Mouse (Mus musculus) CH12.LX (cell line): ENCODE measurements around the gene Pfdn4. TPM values are rescaled to one million over a fixed set of nuclear protein-coding genes. Genes with fewer than 3 reads are reported as not detected.

Experiments
- DNase-seq: peaks from one replicate; pipeline ENCODE4 v3.0.0-alpha.2; 2013; ENCODE audit errors: extremely low read depth
- H3K27ac ChIP-seq: 2 replicates; pipeline ENCODE4 v1.5.1; 2012; ENCODE audit warnings: low read depth, mild to moderate bottlenecking, control low read depth, moderate library complexity; ENCODE audit not compliant: insufficient read depth
- H3K27me3 ChIP-seq: replicated peaks from 2 replicates; pipeline ENCODE3; 2012; ENCODE audit warnings: inconsistent platforms
- H3K36me3 ChIP-seq, 2 experiments: replicated peaks in 1 of 2; 2 replicates each; pipeline versions ENCODE3 to v1.6.1; 2012; ENCODE audit warnings: inconsistent platforms in 1 of 2, low read length in 1 of 2, mild to moderate bottlenecking in 1 of 2, mixed read lengths in 1 of 2, moderate library complexity in 1 of 2; ENCODE audit not compliant: control insufficient read depth in 1 of 2, insufficient read depth in 1 of 2
- H3K4me1 ChIP-seq, 2 experiments: 2 replicates each; pipeline ENCODE4 v1.6.1; 2012; ENCODE audit warnings: inconsistent platforms in 1 of 2, moderate library complexity in 1 of 2; ENCODE audit not compliant: insufficient read depth in 2 of 2, control insufficient read depth in 1 of 2
- H3K4me2 ChIP-seq: 2 replicates; pipeline ENCODE4 v1.6.1; 2012; ENCODE audit warnings: low read depth, mild to moderate bottlenecking, control low read depth; ENCODE audit not compliant: poor library complexity, insufficient read depth, severe bottlenecking
- H3K4me3 ChIP-seq, 3 experiments: fragments of 150-350 bp in 1 of 3; sonication (generic) in 1 of 3; replicated peaks in 1 of 3; 2 replicates each; pipeline versions ENCODE3 to v1.5.1; 2011 to 2012; ENCODE audit warnings: low read depth in 2 of 3, low read length in 2 of 3, mild to moderate bottlenecking in 2 of 3, moderate library complexity in 2 of 3, control low read depth in 1 of 3, improper control_type of control experiment in 1 of 3, inconsistent platforms in 1 of 3, mixed read lengths in 1 of 3; ENCODE audit not compliant: poor library complexity in 1 of 3
- H3K79me2 ChIP-seq: replicated peaks from 2 replicates; pipeline ENCODE4 v1.6.1; 2012; ENCODE audit warnings: mild to moderate bottlenecking, moderate library complexity; ENCODE audit not compliant: control insufficient read depth, poor library complexity, insufficient read depth, severe bottlenecking; ENCODE audit errors: extremely low read depth
- H3K9ac ChIP-seq: 2 replicates; pipeline ENCODE4 v1.6.1; 2012; ENCODE audit warnings: low read depth, mild to moderate bottlenecking, control low read depth, moderate library complexity; ENCODE audit not compliant: insufficient read depth
- H3K9me3 ChIP-seq: replicated peaks from 2 replicates; pipeline ENCODE3; 2012; ENCODE audit warnings: low read length, inconsistent platforms, mixed read lengths
- BHLHE40 ChIP-seq: IDR thresholded peaks from 2 replicates; pipeline ENCODE4 v1.6.1; 2011; ENCODE audit warnings: mild to moderate bottlenecking, low read depth, low read length, improper control_type of control experiment
- CHD2 ChIP-seq: IDR thresholded peaks from 2 replicates; pipeline ENCODE4 v1.6.1; 2011; ENCODE audit warnings: low read length, improper control_type of control experiment
- ELF1 ChIP-seq: IDR thresholded peaks from 2 replicates; pipeline ENCODE4 v1.6.1; 2014; ENCODE audit warnings: low read depth, mild to moderate bottlenecking, inconsistent platforms, low read length, improper control_type of control experiment
- EP300 ChIP-seq: IDR thresholded peaks from 2 replicates; pipeline ENCODE4 v1.6.1; 2011; ENCODE audit warnings: low read length, improper control_type of control experiment
- HCFC1 ChIP-seq: IDR thresholded peaks from 2 replicates; pipeline ENCODE4 v1.6.1; 2012; ENCODE audit warnings: low read depth, mild to moderate bottlenecking, inconsistent platforms, low read length, improper control_type of control experiment
- JUN ChIP-seq: IDR thresholded peaks from 2 replicates; pipeline ENCODE4 v1.6.1; 2011; ENCODE audit warnings: low read depth, mild to moderate bottlenecking, low read length, improper control_type of control experiment, moderate library complexity; ENCODE audit not compliant: insufficient read depth
- KAT2A ChIP-seq: IDR thresholded peaks from 2 replicates; pipeline ENCODE4 v1.6.1; 2012; ENCODE audit warnings: low read length, improper control_type of control experiment, inconsistent platforms; ENCODE audit not compliant: insufficient replicate concordance
- MAX ChIP-seq: IDR thresholded peaks from 2 replicates; pipeline ENCODE4 v1.6.1; 2011; ENCODE audit warnings: low read length, improper control_type of control experiment
- MAZ ChIP-seq: IDR thresholded peaks from 2 replicates; pipeline ENCODE4 v1.6.1; 2012; ENCODE audit warnings: low read depth, mild to moderate bottlenecking, inconsistent platforms, low read length, improper control_type of control experiment, moderate library complexity
- MEF2A ChIP-seq: IDR thresholded peaks from 2 replicates; pipeline ENCODE4 v1.6.1; 2014; ENCODE audit warnings: low read depth, mild to moderate bottlenecking, inconsistent platforms, low read length, improper control_type of control experiment, borderline replicate concordance
- MXI1 ChIP-seq: IDR thresholded peaks from 2 replicates; pipeline ENCODE4 v1.6.1; 2011; ENCODE audit warnings: mild to moderate bottlenecking, low read depth, low read length, improper control_type of control experiment
- MYC ChIP-seq: IDR thresholded peaks from 2 replicates; pipeline ENCODE4 v1.6.1; 2011; ENCODE audit warnings: low read depth, mild to moderate bottlenecking, improper control_type of control experiment, low read length
- NELFE ChIP-seq: IDR thresholded peaks from 2 replicates; pipeline ENCODE4 v1.6.1; 2011; ENCODE audit warnings: low read depth, low read length, improper control_type of control experiment
- POLR2A ChIP-seq: IDR thresholded peaks from 2 replicates; pipeline ENCODE4 v1.6.1; 2011; ENCODE audit warnings: low read depth, mild to moderate bottlenecking, improper control_type of control experiment, low read length
- POLR2AphosphoS2 ChIP-seq: IDR thresholded peaks from 2 replicates; pipeline ENCODE4 v1.6.1; 2011; ENCODE audit warnings: low read depth, low read length, improper control_type of control experiment
- RAD21 ChIP-seq: IDR thresholded peaks from 2 replicates; pipeline ENCODE4 v1.6.1; 2011; ENCODE audit warnings: low read depth, mild to moderate bottlenecking, low read length, improper control_type of control experiment, moderate library complexity
- RCOR1 ChIP-seq: conservative IDR thresholded peaks from 2 replicates; pipeline ENCODE4 v1.6.1; 2012; ENCODE audit warnings: low read depth, mild to moderate bottlenecking, inconsistent platforms, low read length, improper control_type of control experiment
- SIN3A ChIP-seq: IDR thresholded peaks from 2 replicates; pipeline ENCODE4 v1.6.1; 2012; ENCODE audit warnings: low read length, improper control_type of control experiment, inconsistent platforms
- TBP ChIP-seq: conservative IDR thresholded peaks from 2 replicates; pipeline ENCODE4 v1.6.1; 2011; ENCODE audit warnings: low read depth, low read length, improper control_type of control experiment
- UBTF ChIP-seq: IDR thresholded peaks from 2 replicates; pipeline ENCODE4 v1.6.1; 2012; ENCODE audit warnings: low read depth, mild to moderate bottlenecking, inconsistent platforms, low read length, improper control_type of control experiment, moderate library complexity
- USF1 ChIP-seq: IDR thresholded peaks from 2 replicates; pipeline ENCODE4 v1.6.1; 2014; ENCODE audit warnings: low read depth, mild to moderate bottlenecking, inconsistent platforms, low read length, improper control_type of control experiment
- USF2 ChIP-seq: conservative IDR thresholded peaks from 2 replicates; pipeline ENCODE4 v1.6.1; 2011; ENCODE audit warnings: low read depth, low read length, improper control_type of control experiment
- ZKSCAN1 ChIP-seq: IDR thresholded peaks from 2 replicates; pipeline ENCODE4 v1.6.1; 2012; ENCODE audit warnings: low read depth, inconsistent platforms, low read length, improper control_type of control experiment, borderline replicate concordance
- ZNF384 ChIP-seq: IDR thresholded peaks from 2 replicates; pipeline ENCODE4 v1.6.1; 2012; ENCODE audit warnings: low read depth, low read length, improper control_type of control experiment, inconsistent platforms
- dilution Hi-C: fragments of 300-500 bp; cut with MboI; formaldehyde crosslinking; loops from 2 replicates; pipeline ENCODE4 v1.14.3; 2020; ENCODE audit warnings: low sequenced_read_pairs; ENCODE audit not compliant: extremely low pct_unique_long_range_greater_than_20kb, extremely low pct_ligation_motif_present
- in situ Hi-C: fragments of 300-500 bp; cut with MboI; formaldehyde crosslinking; loops from 3 replicates; pipeline ENCODE4 v1.14.3; 2019; ENCODE audit warnings: low sequenced_read_pairs, low pct_ligation_motif_present, low pct_unique_long_range_greater_than_20kb, mixed read lengths
- polyA plus RNA-seq: library from polyadenylated mRNA; unstranded; fragments of >175 nt; gene quantifications from 2 replicates; pipeline ENCODE4 v1.2.1, GENCODE M21; 2012; ENCODE audit warnings: low read depth; ENCODE audit not compliant: insufficient read length
- total RNA-seq, 2 experiments: library from RNA; depleted of rRNA; stranded (reverse); fragments of 300-350 nt in 1 of 2; fragments of >200 nt in 1 of 2; gene quantifications; 2 replicates each; pipeline ENCODE4 v1.2.3; 2012 to 2014

Gene Pfdn4
- total and polyA plus RNA-seq, 3 experiments: 56.2 to 222 (median 68.8) TPM

DNA sequence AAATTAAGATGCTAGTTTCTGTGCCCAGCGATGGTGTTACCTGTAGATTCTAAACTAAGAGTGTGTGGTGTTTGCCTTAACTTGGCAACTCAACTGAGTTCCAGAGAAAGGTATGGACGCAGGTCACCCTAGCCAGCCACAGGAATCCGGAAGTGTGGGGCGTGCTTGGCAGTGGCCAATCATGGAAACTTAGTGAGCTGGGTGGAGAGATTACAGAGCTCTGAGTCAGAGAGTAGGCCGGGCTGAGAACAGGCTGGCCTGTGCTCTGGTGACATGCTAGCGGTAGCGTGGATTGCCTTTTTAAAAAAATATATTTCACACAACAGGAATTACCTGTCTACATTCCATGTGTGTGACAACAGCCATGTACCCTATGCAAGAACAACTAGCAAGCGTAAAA lies 30.3 kb downstream of the Pfdn4 start:
- Histone ChIP-seq H3K79me2 (no peaks in the 10 kb centered on the region), H3K4me3 (no peak overlapping the region), H3K27ac (no peak overlapping the region)
- in situ Hi-C loops: loop anchor here (10.0 kb wide), 1 partner anchor 1688 kb away; no protein-coding TSS in a partner anchor
- dilution Hi-C loops: no loop called here
- TF ChIP-seq MAZ (no peak), RAD21 (no peak), MYC (no peak), EP300 (no peak), KAT2A (no peak)
- TF ChIP-seq, all 38 proteins: peak for 0
- Histone ChIP-seq H3K9ac (no peak overlapping the region), H3K36me3 (no peaks in the 10 kb centered on the region), H3K27me3 (no peaks in the 10 kb centered on the region), H3K9me3 (peaks cover 31% of the 10 kb centered on the region), H3K4me2 (no peak overlapping the region), H3K4me1 (no peaks in the 10 kb centered on the region)
- DNase-seq: no peak

- Histone ChIP-seq H3K79me2 (no peaks in the 10 kb centered on the region), H3K4me3 (no peak overlapping the region), H3K4me2 (no peak overlapping the region)
- TF ChIP-seq TBP (no peak), JUN (no peak), MYC (no peak), USF2 (no peak), NELFE (no peak), UBTF (no peak), MXI1 (no peak), SIN3A (no peak), CHD2 (no peak), MAX (no peak)
- TF ChIP-seq, all 38 proteins: peak for 0
- Histone ChIP-seq H3K27ac (no peak overlapping the region), H3K9ac (no peak overlapping the region), H3K36me3 (no peaks in the 10 kb centered on the region), H3K9me3 (peaks cover 39% of the 10 kb centered on the region), H3K27me3 (no peaks in the 10 kb centered on the region), H3K4me1 (no peaks in the 10 kb centered on the region)
- in situ Hi-C loops: loop anchor here (10.0 kb wide), 1 partner anchor 1687 kb away; no protein-coding TSS in a partner anchor
- dilution Hi-C loops: no loop called here
- no peak for DNase-seq
Observed at GRCm38 (mm10) chr2:170528061-170528460, 31.8 kb downstream of the Pfdn4 start.

DNA sequence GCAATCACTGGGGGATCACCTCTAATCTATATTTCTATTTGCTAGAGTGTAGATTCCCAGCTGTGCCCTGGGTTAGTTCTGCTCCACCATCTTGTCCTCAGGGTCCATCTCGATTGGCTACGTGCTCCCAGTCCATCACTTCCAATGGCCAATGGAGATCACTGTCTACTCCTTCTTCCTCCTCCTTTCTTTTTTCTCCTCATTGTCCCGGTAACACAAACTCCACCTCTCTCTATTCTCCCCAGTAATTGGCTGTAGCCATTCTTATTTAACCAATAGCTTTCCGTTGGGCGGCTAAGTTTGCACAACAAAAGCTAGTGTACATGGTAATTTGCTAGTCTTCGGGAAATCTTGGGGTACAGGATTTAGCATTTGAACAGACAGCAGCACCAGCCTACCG lies 33.5 kb downstream of the Pfdn4 start:
- Histone ChIP-seq H3K79me2 (no peaks in the 10 kb centered on the region), H3K9ac (no peak overlapping the region), H3K36me3 (no peaks in the 10 kb centered on the region), H3K4me3 (no peak overlapping the region), H3K4me2 (no peak overlapping the region), H3K27ac (no peak overlapping the region), H3K27me3 (no peaks in the 10 kb centered on the region), H3K9me3 (peaks cover 44% of the 10 kb centered on the region), H3K4me1 (no peaks in the 10 kb centered on the region)
- no peak for TF ChIP-seq POLR2A
- TF ChIP-seq TBP: no peak
- TF ChIP-seq BHLHE40: no peak
- no peak for TF ChIP-seq ZNF384
- no peak for TF ChIP-seq MYC
- TF ChIP-seq HCFC1: no peak
- TF ChIP-seq RCOR1: no peak
- TF ChIP-seq KAT2A: no peak
- no peak for TF ChIP-seq MEF2A
- no peak for TF ChIP-seq USF1
- no peak for TF ChIP-seq ZKSCAN1
- TF ChIP-seq MAZ: no peak
- no peak for TF ChIP-seq POLR2AphosphoS2
- no peak for TF ChIP-seq ELF1
- dilution Hi-C loops: no loop called here
- in situ Hi-C loops: loop anchor here (10.0 kb wide), 1 partner anchor 1685 kb away; no protein-coding TSS in a partner anchor
- DNase-seq: no peak
